16 mouse cellular contexts compared by ENCODE assay signal in the genomic region with DNA sequence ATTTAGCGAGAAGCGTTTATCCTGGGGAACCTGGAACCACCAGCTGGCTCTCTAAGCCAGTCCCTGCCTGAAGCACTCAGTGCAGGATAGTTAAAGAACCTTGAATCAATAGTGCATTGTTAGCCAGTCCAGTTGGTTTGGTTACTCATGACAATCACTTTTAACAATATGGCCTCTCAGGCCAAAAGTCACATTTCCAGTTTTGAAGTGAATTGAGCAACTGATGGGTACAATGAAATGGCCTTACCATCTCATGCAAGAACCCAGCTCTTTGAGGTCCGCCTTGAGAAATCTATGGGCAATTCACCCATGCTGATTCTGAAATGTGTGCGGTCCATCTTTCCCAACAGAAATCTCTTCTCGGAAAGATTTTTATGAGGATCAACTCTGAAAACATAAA.
"Had no signal": no experiment of that assay in that cellular context is flagged by ENCODE, and none has a peak within 500 bp of the region (broad histone marks: within the 10 kb centered on the region; RNA-seq: fewer than 3 reads in every experiment).

No protein-coding gene starts in this region.

- H3K27me3 ChIP-seq: liver, embryonic 13.5 days; liver, embryonic 15.5 days; lung, embryonic 15.5 days; megakaryocyte, embryonic 14.5 days; midbrain, embryonic 13.5 days; midbrain, embryonic 15.5 days; neural tube, embryonic 12.5 days; stomach, embryonic 15.5 days had no signal

- H3K4me3 ChIP-seq: liver, embryonic 13.5 days; liver, embryonic 15.5 days; lung, embryonic 15.5 days; midbrain, embryonic 13.5 days; midbrain, embryonic 15.5 days; neural tube, embryonic 12.5 days; stomach, embryonic 15.5 days had no signal

- H3K4me1 ChIP-seq: liver, embryonic 13.5 days; liver, embryonic 15.5 days; lung, embryonic 15.5 days; midbrain, embryonic 13.5 days; midbrain, embryonic 15.5 days had no signal

- DNase-seq: liver, embryonic 13.5 days; lung, adult 18-20 months; lung, postnatal 14 days; right cerebral cortex, postnatal 14 days; thymus, adult 2 months; thymus, postnatal 25 days; thymus, postnatal 4 days had no signal

- ATAC-seq: midbrain, embryonic 13.5 days; midbrain, embryonic 15.5 days had no signal

- H3K9me3 ChIP-seq: liver, embryonic 13.5 days; liver, embryonic 15.5 days; lung, embryonic 15.5 days; megakaryocyte, embryonic 14.5 days; midbrain, embryonic 13.5 days; midbrain, embryonic 15.5 days; neural tube, embryonic 12.5 days; stomach, embryonic 15.5 days had no signal

- H3K9ac ChIP-seq: liver, embryonic 13.5 days; liver, embryonic 15.5 days; lung, embryonic 15.5 days; midbrain, embryonic 13.5 days; midbrain, embryonic 15.5 days; neural tube, embryonic 12.5 days; stomach, embryonic 15.5 days had no signal

- H3K36me3 ChIP-seq: liver, embryonic 13.5 days; liver, embryonic 15.5 days; lung, embryonic 15.5 days; midbrain, embryonic 13.5 days; midbrain, embryonic 15.5 days; neural tube, embryonic 12.5 days; stomach, embryonic 15.5 days had no signal

- H3K27ac ChIP-seq: liver, embryonic 13.5 days; liver, embryonic 15.5 days; lung, embryonic 15.5 days; midbrain, embryonic 13.5 days; midbrain, embryonic 15.5 days; neural tube, embryonic 12.5 days; stomach, embryonic 15.5 days; stomach, postnatal 0 days had no signal

- H3K4me2 ChIP-seq: liver, embryonic 13.5 days; liver, embryonic 15.5 days; lung, embryonic 15.5 days; midbrain, embryonic 11.5 days; midbrain, embryonic 13.5 days; midbrain, embryonic 15.5 days; neural tube, embryonic 12.5 days; stomach, embryonic 15.5 days had no signal
